Mouse (Mus musculus) left cerebral cortex, postnatal 14 days (tissue): ENCODE data around the gene Gys1. TPM values are rescaled to one million over a fixed set of nuclear protein-coding genes. Genes with fewer than 3 reads are reported as not detected.
"Not testable (repeated sequence)": the region's sequence is repeated elsewhere in the genome, so short reads cannot be mapped to it uniquely, and the experiment has no call there.

Experiments used
- DNase-seq, 2 experiments: peaks; one replicate each; pipeline ENCODE4 v3.0.0; 2021 to 2022; ENCODE audit warnings: low spot score in 2 of 2, mixed read lengths in 1 of 2
- intact Hi-C: fragments of 180-260 bp; cut with DNase I; formaldehyde crosslinking; loops from one replicate; pipeline ENCODE4 v1.15.1; 2025
- long read RNA-seq, 2 experiments: library from polyadenylated mRNA; stranded (forward); transcript quantifications; one replicate each; pipeline ENCODE4 v2.0.0; 2021
- total RNA-seq, 2 experiments: library from RNA; stranded (reverse); gene quantifications; 2 replicates each; pipeline ENCODE4 v1.2.3; 2021

Gys1 gene
- total RNA-seq: 10 to 100 TPM; 14.4 to 16.3 TPM
- long read RNA-seq, experiment 1, transcript Gys1-201 (16 exons, 3,678 nt): major isoform, 5 of 13 reads
- long read RNA-seq, experiment 1, partial matches to known transcripts: 5 of 13 reads
- long read RNA-seq, experiment 1, other reads (novel, unspliced or antisense): 3 of 13 reads
- long read RNA-seq, experiment 2, partial matches to known transcripts: 4 of 11 reads
- long read RNA-seq, experiment 2, other reads (novel, unspliced or antisense): 4 of 11 reads

- DNase-seq: peak; percentile 100
- intact Hi-C loops: no loop called here
These were observed at the start of gene Gys1 for GRCm38 (mm10) chr7:45434203-45435015. Gene Gys1 (plus strand): TSS chr7:45434844.

GRCm38 (mm10) chr7:45386077-45386476 is 48.6 kb upstream of the Gys1 start:
- intact Hi-C loops: no loop called here
- no peak for DNase-seq

GRCm38 (mm10) chr7:45395129-45395541 is 39.5 kb upstream of the Gys1 start:
- intact Hi-C loops: no loop called here
- peak in 1 of 2 experiments; percentile 76 for DNase-seq

GRCm38 (mm10) chr7:45395578-45396336 is 38.9 kb upstream of the Gys1 start, which contains the start of gene Snrnp70:
Gene Snrnp70 (minus strand): TSS chr7:45395742.
- DNase-seq: peak; percentile 100
- intact Hi-C loops: no loop called here

GRCm38 (mm10) chr7:45396337-45396775 is 38.3 kb upstream of the Gys1 start:
- intact Hi-C loops, DNase-seq: not testable (repeated sequence)

- no peak for DNase-seq
- intact Hi-C loops: no loop called here
These were observed 37.9 kb upstream of the Gys1 start for GRCm38 (mm10) chr7:45396787-45397186.

GRCm38 (mm10) chr7:45401521-45402085 is 33.0 kb upstream of the Gys1 start:
- intact Hi-C loops: no loop called here

GRCm38 (mm10) chr7:45403532-45404261 is 30.9 kb upstream of the Gys1 start:
- intact Hi-C loops: loop anchor here (2.0 kb wide), 1 partner anchor 157 kb away; no protein-coding TSS in a partner anchor
- peak; percentile 49 to 51 for DNase-seq

More at GRCm38 (mm10) chr7:45401521-45402085, 33.0 kb upstream of the Gys1 start:
- no peak for DNase-seq

GRCm38 (mm10) chr7:45405091-45406075 is 29.3 kb upstream of the Gys1 start, which contains the start of gene Kcna7:
Gene Kcna7 (plus strand): TSS chr7:45405653.
- intact Hi-C loops: loop anchor here (2.0 kb wide), 1 partner anchor 155 kb away; no protein-coding TSS in a partner anchor
- DNase-seq: peak; percentile 57 to 72

GRCm38 (mm10) chr7:45406157-45407156 is 28.2 kb upstream of the Gys1 start:
- intact Hi-C loops: no loop called here
- no peak for DNase-seq

- intact Hi-C loops: no loop called here
- no peak for DNase-seq
These were observed 26.8 kb upstream of the Gys1 start for GRCm38 (mm10) chr7:45407836-45408235.

GRCm38 (mm10) chr7:45408351-45408750 is 26.3 kb upstream of the Gys1 start:
- intact Hi-C loops: no loop called here
- DNase-seq: no peak

- no peak for DNase-seq
- intact Hi-C loops: no loop called here
These were observed 25.7 kb upstream of the Gys1 start for GRCm38 (mm10) chr7:45408949-45409348.

- intact Hi-C loops: no loop called here
- DNase-seq: no peak
These were observed 25.0 kb upstream of the Gys1 start for GRCm38 (mm10) chr7:45409497-45410163.

- intact Hi-C loops: no loop called here
- DNase-seq: no peak
These were observed 22.2 kb upstream of the Gys1 start for GRCm38 (mm10) chr7:45412421-45412820.
